Mouse (Mus musculus): Measurements from ENCODE around the gene Snx11.

GRCm38 (mm10) chr11:96774536-96774935, 2.8 kb downstream of the Snx11 start:
- TF ChIP-seq EP300 (IDR thresholded peaks at IDR 0.05; ENCODE audit: low read depth), result no peak
- peak; percentile 29; the same call in 1 of the 2 replicates for TF ChIP-seq CTCF (IDR thresholded peaks at IDR 0.05; ENCODE audit: low read depth)
